Mouse (Mus musculus) right cerebral cortex, postnatal 36 days (tissue): ENCODE measurements around the gene Fat4.

ENCODE experiments used
- DNase-seq, 2 experiments: peaks; one replicate each; pipeline ENCODE4 v3.0.0; 2022; ENCODE audit warnings: low spot score in 2 of 2, mixed read lengths in 1 of 2

Gene Fat4

DNA sequence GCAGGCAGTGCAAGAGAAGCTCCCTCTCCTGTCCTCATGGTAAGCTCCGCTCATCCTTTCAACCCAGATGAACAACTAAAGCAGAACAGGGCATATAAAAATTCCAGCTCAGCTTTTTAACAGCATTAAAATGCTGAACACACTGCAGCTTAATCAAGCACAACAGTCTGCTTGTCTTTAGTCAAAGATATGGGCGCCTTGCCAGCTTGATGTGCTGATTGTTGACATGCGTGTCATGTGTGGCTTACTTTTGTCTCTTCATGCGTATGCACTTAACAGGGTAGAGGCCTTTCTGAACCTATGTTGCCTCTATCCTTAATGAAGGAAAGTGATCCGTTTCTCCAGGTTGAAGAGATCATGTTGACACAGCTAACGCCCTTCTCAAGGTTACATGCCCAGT, 75.6 kb downstream of the Fat4 start:
- DNase-seq, result no peak

- DNase-seq, result no peak
Measured at GRCm38 (mm10) chr3:38967480-38967879, 80.7 kb downstream of the Fat4 start.

GRCm38 (mm10) chr3:38986379-38986778, 99.6 kb downstream of the Fat4 start:
- no peak for DNase-seq

GRCm38 (mm10) chr3:38989181-38989580, 102.4 kb downstream of the Fat4 start:
- peak in 1 of 2 experiments; percentile 23 for DNase-seq

DNA sequence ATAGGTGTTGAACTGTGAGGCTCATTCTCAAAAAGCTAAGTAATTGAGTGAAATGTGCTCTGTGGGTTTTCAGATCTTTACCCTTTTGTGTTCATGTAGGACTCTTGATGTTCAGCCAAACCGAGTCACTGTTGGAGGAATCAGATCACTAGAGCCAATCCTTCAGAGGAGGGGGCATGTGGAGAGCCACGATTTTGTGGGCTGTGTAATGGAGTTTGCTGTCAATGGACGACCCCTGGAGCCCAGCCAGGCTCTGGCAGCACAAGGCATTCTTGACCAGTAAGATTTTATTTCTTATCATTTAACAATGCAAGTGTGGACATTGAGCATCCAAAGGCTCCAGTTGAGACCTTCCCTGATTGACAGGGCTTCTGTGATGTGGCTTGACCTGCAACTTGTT, 113.3 kb downstream of the Fat4 start:
- DNase-seq, result no peak

DNA sequence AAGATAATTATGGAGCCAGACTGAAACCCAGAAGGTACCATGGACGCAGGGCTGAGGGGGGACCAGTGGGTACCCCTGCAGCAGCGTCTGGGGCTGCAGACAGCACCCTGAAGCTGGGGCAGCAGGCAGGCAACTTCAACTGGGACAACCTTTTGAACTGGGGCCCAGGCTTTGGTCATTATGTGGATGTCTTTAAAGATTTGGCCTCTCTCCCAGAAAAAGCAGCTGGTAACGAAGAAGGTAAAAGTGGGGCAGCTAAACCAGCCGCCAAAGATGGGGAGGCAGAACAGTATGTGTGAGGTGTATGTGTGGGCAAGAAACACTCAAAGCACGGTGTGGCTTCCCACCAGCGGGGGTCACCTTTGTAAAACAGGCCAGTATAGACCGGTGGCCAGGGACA, 123.8 kb downstream of the Fat4 start:
- peak; percentile 34 to 47 for DNase-seq

DNA sequence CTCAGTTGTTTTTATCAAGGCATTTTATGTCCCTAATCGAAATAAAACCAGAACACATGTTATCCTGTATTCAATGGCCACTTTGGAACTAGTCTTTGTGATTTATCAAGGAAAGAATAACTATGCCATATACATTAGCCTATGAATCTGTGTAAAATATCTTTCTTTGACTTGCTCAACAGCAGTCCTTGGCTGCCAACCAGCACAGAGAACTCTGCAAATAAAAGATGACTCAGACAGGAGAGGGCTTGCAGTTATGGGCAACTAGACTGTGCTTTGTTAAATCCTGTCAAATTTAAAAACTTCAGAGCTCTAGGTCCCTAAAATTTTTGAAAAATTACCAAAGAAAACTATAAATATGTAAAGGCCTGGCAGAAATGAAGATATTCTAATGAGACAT, 130.9 kb downstream of the Fat4 start:
- DNase-seq, result no peak

DNA sequence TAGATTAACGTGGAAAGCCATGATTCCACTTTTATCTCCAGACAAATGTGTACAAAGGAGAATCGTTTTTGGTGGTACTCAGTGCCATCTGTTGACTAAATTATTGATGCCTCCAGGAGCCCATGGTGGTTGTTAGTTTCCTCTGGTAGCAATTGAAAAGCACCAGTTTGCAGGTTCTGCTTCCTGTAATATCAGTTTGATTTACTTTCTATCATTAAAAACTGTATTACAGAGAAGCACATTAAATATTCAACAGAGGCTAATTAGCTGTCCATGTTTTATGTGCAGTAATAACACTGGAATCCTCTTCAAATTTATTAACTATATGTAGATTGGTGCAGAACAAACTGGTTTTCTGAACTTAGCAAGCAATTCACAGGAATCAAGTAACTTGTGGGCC, 149.4 kb downstream of the Fat4 start:
- DNase-seq, result no peak

- DNase-seq, result no peak
Measured at GRCm38 (mm10) chr3:39046425-39046824, 159.7 kb downstream of the Fat4 start.

DNA sequence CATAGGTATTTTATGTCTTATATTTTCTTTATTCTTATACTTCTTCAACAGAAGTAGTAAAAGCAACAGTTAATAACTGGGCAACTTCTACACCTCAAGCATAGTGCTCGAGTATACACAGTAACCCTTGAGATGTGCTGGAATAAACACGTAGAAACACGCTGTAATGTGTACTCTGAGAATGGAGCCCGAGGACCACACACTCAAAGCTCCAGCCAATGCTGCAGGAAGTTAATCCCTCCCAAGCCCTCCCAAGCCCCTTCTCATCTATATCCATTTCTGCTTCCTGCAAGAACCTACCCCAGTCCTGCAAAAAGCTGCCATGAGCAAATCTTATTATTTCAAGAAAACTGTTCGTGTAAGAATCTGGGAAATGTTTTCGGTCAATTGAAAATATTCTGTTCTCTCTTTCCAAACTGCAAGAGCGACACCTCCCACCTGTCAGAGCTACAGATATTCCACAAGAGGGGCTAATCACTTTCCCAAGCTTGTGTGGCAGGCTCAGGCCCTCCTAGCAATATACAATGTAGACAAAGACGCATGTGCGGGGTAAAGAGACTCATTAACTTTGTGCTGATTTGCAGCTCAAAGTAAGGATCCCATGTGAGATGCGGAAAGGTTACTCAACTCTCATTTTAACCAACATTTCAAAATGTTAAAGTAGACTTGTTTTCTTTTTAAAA, 161.0 kb downstream of the Fat4 start:
- no peak for DNase-seq

DNA sequence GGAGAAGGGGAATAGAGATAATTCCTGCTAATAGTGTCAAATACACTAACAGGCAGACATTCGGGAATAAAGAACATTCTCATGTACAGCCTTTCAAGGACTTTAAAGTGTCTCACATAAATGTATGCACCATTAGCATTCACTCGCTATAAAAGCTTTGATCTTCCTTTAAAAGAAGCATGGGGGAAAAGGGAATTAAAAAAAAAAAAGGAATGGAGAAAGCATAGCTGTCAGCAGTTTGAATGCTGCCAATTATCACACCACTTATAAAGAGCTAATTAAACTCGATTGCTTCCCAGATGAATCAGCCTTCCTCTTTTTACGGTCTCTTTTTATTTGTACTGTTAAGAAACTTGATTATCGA, 161.5 kb downstream of the Fat4 start:
- DNase-seq, result no peak

DNA sequence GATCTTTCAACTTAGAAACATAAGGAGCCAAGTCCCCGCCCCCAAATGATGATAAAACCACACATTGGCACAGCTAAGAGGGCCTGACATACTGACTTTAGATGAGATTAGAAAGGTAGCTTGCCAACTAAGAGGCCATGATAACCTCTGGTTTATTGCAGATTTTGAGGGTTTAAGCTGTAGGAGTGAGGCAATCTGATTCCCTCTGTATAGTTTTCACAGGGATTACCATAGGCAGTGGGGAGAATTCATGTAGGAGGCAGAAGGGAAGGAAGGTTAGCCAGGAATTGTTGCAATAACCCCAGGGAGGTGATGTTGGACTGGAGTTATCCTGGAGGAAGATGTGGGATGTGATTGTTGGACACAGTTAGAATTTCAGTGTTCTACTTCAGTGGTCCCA, 163.4 kb downstream of the Fat4 start:
- no peak for DNase-seq

GRCm38 (mm10) chr3:39053072-39053471, 166.3 kb downstream of the Fat4 start:
- no peak for DNase-seq
